Mouse (Mus musculus): ENCODE measurements around the gene Mt2. TPM values are rescaled to one million over a fixed set of nuclear protein-coding genes. Genes with fewer than 3 reads are reported as not detected.
"Not testable (repeated sequence)": the region's sequence is repeated elsewhere in the genome, so short reads cannot be mapped to it uniquely, and the experiment has no call there.

Gene Mt2
- polyA plus RNA-seq, 1 experiment: 80.3 TPM

- WGBS: 52% methylated on average over 7 of the region's 7 CpGs
- Histone ChIP-seq H3K4me1 (ENCODE audit: control insufficient read depth, insufficient read depth, insufficient read length, low read length) (peaks cover 4% of the 10 kb centered on the region; the same call in 1 of the 2 replicates), H3K27me3 (ENCODE audit: control insufficient read depth, insufficient read depth, low read length) (0 out of 2 replicates have a peak, but pooled peaks cover 6% of the 10 kb centered on the region), H3K4me3 (ENCODE audit: low read depth, low read length) (no peak overlapping the region), H3K27ac (ENCODE audit: insufficient read depth, low read depth, low read length) (no peak overlapping the region), H3K36me3 (ENCODE audit: control insufficient read depth, insufficient read depth, low read length) (no peaks in the 10 kb centered on the region)
- TF ChIP-seq POLR2A (IDR thresholded peaks at IDR 0.05; ENCODE audit: low read depth, low read length) (no peak), CTCF (IDR thresholded peaks at IDR 0.05; ENCODE audit: extremely low read depth, insufficient read length, insufficient replicate concordance, low read depth, low read length) (no peak)
These were observed 19.0 kb upstream of the Mt2 start for GRCm38 (mm10) chr8:94153451-94153850.

GRCm38 (mm10) chr8:94154537-94154936 lies 17.9 kb upstream of the Mt2 start:
- no peak overlapping the region for H3K27ac ChIP-seq (ENCODE audit: insufficient read depth, low read depth, low read length)
- WGBS: 60% methylated on average over 6 of the region's 6 CpGs
- H3K4me3 ChIP-seq (ENCODE audit: low read depth, low read length): no peak overlapping the region
- H3K27me3 ChIP-seq (ENCODE audit: control insufficient read depth, insufficient read depth, low read length): 0 out of 2 replicates have a peak, but pooled peaks cover 6% of the 10 kb centered on the region
- TF ChIP-seq CTCF (IDR thresholded peaks at IDR 0.05; ENCODE audit: extremely low read depth, insufficient read length, insufficient replicate concordance, low read depth, low read length) (no peak), POLR2A (IDR thresholded peaks at IDR 0.05; ENCODE audit: low read depth, low read length) (no peak)
- peaks cover 4% of the 10 kb centered on the region; the same call in 1 of the 2 replicates for H3K4me1 ChIP-seq (ENCODE audit: control insufficient read depth, insufficient read depth, insufficient read length, low read length)
- H3K36me3 ChIP-seq (ENCODE audit: control insufficient read depth, insufficient read depth, low read length): no peaks in the 10 kb centered on the region

GRCm38 (mm10) chr8:94156092-94156491 lies 16.4 kb upstream of the Mt2 start:
- Histone ChIP-seq H3K27ac (ENCODE audit: insufficient read depth, low read depth, low read length) (no peak overlapping the region), H3K4me3 (ENCODE audit: low read depth, low read length) (no peak overlapping the region), H3K4me1 (ENCODE audit: control insufficient read depth, insufficient read depth, insufficient read length, low read length) (peaks cover 4% of the 10 kb centered on the region; the same call in 1 of the 2 replicates), H3K36me3 (ENCODE audit: control insufficient read depth, insufficient read depth, low read length) (no peaks in the 10 kb centered on the region), H3K27me3 (ENCODE audit: control insufficient read depth, insufficient read depth, low read length) (0 out of 2 replicates have a peak, but pooled peaks cover 6% of the 10 kb centered on the region)
- 41% methylated on average over 4 of the region's 4 CpGs for WGBS
- TF ChIP-seq CTCF (IDR thresholded peaks at IDR 0.05; ENCODE audit: extremely low read depth, insufficient read length, insufficient replicate concordance, low read depth, low read length) (no peak), POLR2A (IDR thresholded peaks at IDR 0.05; ENCODE audit: low read depth, low read length) (no peak)

- H3K4me1 ChIP-seq (ENCODE audit: control insufficient read depth, insufficient read depth, insufficient read length, low read length); H3K4me3 ChIP-seq (ENCODE audit: low read depth, low read length); H3K27ac ChIP-seq (ENCODE audit: insufficient read depth, low read depth, low read length); H3K27me3 ChIP-seq (ENCODE audit: control insufficient read depth, insufficient read depth, low read length); H3K36me3 ChIP-seq (ENCODE audit: control insufficient read depth, insufficient read depth, low read length): not testable (repeated sequence)
- WGBS: 85% methylated on average over 8 of the region's 8 CpGs
These were observed 6.7 kb upstream of the Mt2 start for GRCm38 (mm10) chr8:94165772-94166171.

GRCm38 (mm10) chr8:94167244-94167643 lies 5.2 kb upstream of the Mt2 start:
- TF ChIP-seq POLR2A (IDR thresholded peaks at IDR 0.05; ENCODE audit: low read depth, low read length) (no peak), CTCF (IDR thresholded peaks at IDR 0.05; ENCODE audit: extremely low read depth, insufficient read length, insufficient replicate concordance, low read depth, low read length) (peak; percentile 90; the same call in 1 of the 2 replicates)
- WGBS: 4% methylated on average over 6 of the region's 6 CpGs
- H3K27ac ChIP-seq (ENCODE audit: insufficient read depth, low read depth, low read length): no peak overlapping the region
- no peak overlapping the region for H3K4me3 ChIP-seq (ENCODE audit: low read depth, low read length)
- H3K27me3 ChIP-seq (ENCODE audit: control insufficient read depth, insufficient read depth, low read length): no peaks in the 10 kb centered on the region; the same call in 1 of the 2 replicates
- H3K36me3 ChIP-seq (ENCODE audit: control insufficient read depth, insufficient read depth, low read length): no peaks in the 10 kb centered on the region
- H3K4me1 ChIP-seq (ENCODE audit: control insufficient read depth, insufficient read depth, insufficient read length, low read length): peaks cover 6% of the 10 kb centered on the region

GRCm38 (mm10) chr8:94169547-94169946 lies 2.9 kb upstream of the Mt2 start:
- no peak overlapping the region for H3K4me3 ChIP-seq (ENCODE audit: low read depth, low read length)
- TF ChIP-seq CTCF (IDR thresholded peaks at IDR 0.05; ENCODE audit: extremely low read depth, insufficient read length, insufficient replicate concordance, low read depth, low read length) (no peak), POLR2A (IDR thresholded peaks at IDR 0.05; ENCODE audit: low read depth, low read length) (no peak)
- H3K4me1 ChIP-seq (ENCODE audit: control insufficient read depth, insufficient read depth, insufficient read length, low read length): peaks cover 14% of the 10 kb centered on the region
- no peaks in the 10 kb centered on the region for H3K36me3 ChIP-seq (ENCODE audit: control insufficient read depth, insufficient read depth, low read length)
- peaks cover 5% of the 10 kb centered on the region; the same call in 1 of the 2 replicates for H3K27me3 ChIP-seq (ENCODE audit: control insufficient read depth, insufficient read depth, low read length)
- no peak overlapping the region for H3K27ac ChIP-seq (ENCODE audit: insufficient read depth, low read depth, low read length)
- 68% methylated on average over 5 of the region's 5 CpGs for WGBS

GRCm38 (mm10) chr8:94171321-94171755 lies 1.1 kb upstream of the Mt2 start:
- H3K36me3 ChIP-seq (ENCODE audit: control insufficient read depth, insufficient read depth, low read length): no peaks in the 10 kb centered on the region
- no peak overlapping the region for H3K27ac ChIP-seq (ENCODE audit: insufficient read depth, low read depth, low read length)
- peak overlapping the region; percentile 67; the same call in 1 of the 2 replicates for H3K4me3 ChIP-seq (ENCODE audit: low read depth, low read length)
- peaks cover 14% of the 10 kb centered on the region for H3K4me1 ChIP-seq (ENCODE audit: control insufficient read depth, insufficient read depth, insufficient read length, low read length)
- peaks cover 5% of the 10 kb centered on the region; the same call in 1 of the 2 replicates for H3K27me3 ChIP-seq (ENCODE audit: control insufficient read depth, insufficient read depth, low read length)
- 63% methylated on average over 10 of the region's 10 CpGs for WGBS
- TF ChIP-seq CTCF (IDR thresholded peaks at IDR 0.05; ENCODE audit: extremely low read depth, insufficient read length, insufficient replicate concordance, low read depth, low read length): no peak
- no peak for TF ChIP-seq POLR2A (IDR thresholded peaks at IDR 0.05; ENCODE audit: low read depth, low read length)
